Mouse (Mus musculus): ENCODE measurements around the gene Tmem164.

Tmem164 gene

DNA sequence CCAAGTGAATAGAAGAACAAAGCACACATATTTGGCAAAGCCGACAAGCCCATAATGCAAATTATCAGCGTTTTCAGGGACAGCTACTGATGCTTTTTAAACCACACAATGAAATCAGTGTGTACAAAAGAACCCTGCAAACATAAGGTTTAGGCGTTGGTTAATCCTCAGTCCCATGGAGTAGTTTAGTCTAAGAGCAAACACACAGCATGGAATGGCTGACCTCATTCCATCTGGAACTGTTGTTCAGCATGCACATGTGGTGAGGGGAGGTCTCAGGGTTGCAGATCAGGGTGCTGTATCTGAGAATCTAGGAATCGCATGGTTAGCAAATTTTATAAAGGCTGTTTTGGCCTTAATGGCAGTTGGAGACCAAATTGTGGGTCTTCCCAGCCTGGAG, 69.6 kb downstream of the Tmem164 start:
- no peak for DNase-seq (ENCODE audit: low spot score)

DNA sequence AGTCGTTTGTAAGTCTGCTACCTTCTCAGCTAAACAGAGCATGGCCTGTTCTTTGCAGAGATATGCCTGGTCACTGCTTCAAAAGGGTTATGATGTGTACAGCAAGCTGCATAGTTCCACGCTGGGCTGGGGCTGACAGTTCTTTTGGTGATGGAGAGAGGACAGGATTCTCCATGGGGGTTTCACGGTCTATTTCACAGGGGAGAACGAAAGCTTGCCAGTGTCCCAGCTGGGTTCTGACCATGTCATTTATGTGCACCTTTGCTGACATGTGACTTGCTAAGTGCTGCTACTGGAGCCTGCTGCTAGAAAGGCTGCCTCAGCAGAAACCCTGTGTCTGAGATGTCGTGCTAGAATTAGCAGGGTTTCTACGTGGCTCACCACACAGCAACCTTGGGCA, 74.3 kb downstream of the Tmem164 start:
- DNase-seq (ENCODE audit: low spot score) = no peak

DNA sequence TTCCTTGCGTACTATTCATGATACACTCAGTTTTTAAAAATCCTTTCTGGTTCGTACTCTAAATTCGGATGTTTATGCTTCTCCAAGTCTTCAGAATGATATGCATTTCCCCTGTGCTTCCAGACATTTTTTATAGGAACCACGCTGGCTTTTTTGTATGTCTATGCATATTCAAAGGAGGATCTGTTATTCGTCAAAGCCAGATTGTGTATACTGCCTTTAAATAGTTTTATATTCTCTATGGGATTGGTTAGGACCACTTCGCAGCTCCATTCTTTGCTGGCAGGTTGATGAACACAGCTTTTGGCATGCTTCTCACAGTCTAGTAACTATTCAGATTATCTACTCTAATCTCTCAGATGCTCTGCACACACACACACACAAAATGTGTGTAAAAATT, 79.2 kb downstream of the Tmem164 start:
- DNase-seq (ENCODE audit: low spot score) = no peak

DNA sequence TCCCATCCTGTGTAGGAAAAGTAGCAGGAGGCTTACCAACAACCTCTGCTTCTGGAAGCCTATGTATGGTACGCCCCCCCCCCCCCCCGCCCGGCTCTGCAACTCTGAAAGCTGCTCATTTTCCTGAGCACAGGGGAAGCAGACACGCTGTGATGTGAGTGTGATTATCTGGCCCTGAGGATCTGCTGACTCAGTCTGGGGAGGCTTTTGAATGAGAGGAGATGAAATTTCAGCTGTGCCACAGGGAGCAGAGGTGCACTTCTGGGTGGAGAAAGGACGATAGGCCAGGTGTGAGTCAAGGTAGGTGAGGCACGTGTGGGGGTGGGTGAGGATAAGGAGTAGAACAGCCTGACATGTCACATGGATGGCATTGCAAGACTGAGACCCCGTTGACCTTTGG, 82.1 kb downstream of the Tmem164 start:
- no peak for DNase-seq (ENCODE audit: low spot score)

DNA sequence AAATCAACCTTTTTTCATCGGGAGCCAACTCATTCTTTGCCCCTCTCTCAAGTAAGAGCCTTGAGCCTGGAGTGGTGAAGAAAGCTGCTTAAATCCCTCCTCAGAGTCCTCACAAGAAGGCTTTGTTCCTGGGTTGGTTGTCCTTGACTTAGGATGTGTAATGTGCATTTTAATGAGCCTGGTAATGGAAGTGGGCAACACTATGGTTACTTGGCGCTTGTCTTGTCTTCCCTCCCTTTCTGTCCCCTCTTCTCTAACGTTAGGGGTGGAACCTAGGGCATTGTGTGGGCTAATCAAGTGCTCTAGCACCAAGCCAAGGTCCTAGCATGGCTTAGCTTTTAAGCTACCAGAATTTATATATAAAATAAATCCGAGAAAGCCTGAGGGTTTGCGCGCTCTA, 88.5 kb downstream of the Tmem164 start:
- DNase-seq (ENCODE audit: low spot score) = no peak

DNA sequence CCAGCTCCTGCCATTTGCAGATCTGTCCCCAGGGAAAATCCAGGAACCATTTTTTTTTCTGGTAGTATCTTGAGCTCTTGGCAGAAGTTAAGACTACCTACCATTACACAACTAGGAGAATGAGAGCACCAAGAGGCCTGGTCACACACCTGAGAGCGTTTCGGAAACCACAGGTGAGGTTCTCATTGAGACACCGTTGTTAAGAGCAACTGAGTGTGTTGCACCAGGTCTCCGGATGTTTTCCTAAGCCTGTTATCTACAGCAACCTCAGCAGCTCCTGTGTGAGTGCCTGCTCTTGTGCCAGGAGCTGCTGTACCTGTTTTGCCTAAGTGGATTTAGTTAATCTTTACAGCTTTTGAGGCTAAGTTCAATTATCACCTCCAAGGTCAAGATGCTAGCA, 92.5 kb downstream of the Tmem164 start:
- no peak for DNase-seq (ENCODE audit: low spot score)

DNA sequence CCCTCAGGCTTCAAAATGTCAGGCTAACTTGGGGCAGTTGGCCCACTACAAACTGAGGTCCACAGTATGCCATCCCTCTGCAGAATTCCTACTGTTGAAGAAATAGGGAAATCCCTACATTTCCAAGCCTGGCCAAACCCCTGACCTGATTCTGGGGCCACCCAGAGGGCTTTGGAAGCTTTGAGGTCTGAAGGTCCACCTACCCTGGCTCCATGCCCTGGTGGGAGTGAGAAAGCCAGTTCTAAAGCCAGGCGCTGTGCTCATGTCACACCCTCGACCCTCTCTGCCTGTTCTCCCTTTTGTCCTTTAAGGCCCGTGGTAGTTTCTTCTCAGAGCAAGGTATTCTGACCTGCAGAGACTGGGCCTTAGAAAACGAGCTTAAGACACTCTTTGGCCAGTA, 94.9 kb downstream of the Tmem164 start:
- DNase-seq (ENCODE audit: low spot score) = no peak

DNA sequence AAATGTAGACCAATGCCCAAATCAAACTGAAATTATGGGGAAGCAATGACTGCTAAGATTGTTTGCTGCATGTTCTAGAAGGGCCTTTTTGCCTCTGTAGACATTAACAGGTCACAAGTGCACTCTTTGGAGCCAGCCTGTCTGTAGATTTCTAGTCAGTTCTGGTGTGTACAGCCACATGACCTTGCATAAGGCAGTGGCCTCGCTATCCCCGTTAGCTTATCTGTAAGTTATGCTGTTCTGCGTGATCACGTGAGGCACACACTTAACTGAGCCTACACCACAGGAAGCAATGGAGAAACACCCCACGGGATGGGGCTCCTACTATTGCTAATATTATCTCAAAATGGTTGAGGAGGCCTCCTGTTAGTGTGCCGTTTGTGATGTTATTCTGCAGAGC, 97.4 kb downstream of the Tmem164 start:
- no peak for DNase-seq (ENCODE audit: low spot score)

DNA sequence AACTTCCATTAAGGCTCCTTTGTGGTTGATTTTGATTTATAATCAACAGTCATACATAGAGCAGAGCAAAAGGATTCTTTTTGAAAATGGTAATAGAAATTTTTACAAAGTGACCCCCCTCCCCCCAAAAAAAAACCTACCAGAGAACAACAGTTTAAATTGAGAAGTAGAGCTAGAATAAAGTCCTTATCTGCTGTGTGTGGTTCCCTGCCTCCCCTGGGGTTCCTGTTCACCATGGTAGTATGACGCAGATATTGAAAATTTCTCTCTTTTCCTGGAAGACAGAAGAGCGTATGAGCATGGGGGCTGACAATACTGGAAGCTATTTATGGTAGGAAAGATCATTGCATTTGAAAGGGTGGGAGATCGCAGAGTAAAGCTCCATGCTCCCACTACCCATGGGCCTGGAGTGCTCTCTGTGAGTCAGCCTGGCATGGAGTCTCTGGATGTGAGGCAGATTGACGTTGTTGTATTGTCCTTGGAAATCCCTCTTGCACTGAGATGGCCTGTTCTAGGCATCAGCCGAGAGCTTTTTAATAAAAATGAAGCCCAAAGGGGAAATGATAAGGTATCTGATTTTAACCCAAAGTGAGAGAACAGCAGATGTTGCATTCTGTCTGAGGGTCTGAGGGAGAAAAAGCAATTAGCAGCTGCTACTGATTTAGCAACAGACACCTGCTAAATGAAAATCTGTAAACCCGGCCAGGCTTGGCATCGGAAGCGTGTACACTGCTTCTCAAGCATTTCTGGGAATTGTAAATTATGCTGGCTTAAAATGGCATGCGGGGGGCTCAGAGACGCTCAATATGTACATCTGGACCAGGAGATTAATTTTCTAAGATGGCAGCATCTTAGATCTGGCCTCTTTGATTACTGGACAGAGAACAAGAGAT, 105.2 kb downstream of the Tmem164 start:
- DNase-seq (ENCODE audit: low spot score) = no peak

DNA sequence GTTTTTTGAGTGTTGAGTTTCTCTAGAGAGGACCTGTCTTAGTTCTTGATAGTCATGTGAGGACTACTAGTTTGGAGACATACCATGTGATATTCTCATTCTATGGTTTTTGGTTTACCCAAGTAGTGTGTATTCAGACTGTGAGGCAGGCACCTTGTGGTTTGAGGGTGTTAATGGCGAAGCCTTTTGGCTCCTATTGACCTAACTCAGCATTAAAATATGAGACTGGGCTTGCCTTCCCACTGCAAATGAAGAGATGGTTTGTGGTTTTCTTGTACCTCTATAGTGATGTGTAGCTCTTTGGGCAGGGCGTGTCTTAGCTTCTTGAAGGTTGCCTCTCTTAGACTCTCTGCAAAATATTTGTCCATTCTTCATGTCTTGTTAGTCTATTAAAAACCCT, 111.0 kb downstream of the Tmem164 start:
- no peak for DNase-seq (ENCODE audit: low spot score)

DNA sequence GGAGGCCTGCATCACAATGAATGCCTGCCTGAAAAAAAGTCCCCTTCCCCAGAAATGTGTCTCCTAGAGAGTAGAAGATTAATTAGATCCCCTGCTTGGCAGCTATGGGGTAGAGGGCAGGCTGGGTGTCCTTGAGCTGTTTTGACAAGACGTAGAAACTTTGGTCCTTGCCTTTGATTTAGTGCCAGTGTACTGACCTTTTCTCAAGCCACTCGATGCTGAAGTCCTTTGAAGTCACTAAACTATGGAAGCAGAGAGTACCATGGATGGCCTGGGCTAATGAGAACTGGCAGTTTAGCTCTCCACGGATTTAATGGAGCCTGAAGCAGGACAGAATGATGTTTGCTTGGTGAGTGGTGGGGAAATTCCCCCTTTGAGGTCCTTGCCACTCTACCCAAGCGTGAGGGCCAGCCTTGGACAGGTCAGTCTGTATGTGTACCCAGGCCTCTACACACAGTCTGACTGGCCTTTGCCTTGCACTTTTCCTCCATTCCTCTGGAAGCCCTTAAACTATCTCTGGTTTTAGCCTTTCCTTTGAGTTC, 112.9 kb downstream of the Tmem164 start:
- DNase-seq (ENCODE audit: low spot score) = no peak

DNA sequence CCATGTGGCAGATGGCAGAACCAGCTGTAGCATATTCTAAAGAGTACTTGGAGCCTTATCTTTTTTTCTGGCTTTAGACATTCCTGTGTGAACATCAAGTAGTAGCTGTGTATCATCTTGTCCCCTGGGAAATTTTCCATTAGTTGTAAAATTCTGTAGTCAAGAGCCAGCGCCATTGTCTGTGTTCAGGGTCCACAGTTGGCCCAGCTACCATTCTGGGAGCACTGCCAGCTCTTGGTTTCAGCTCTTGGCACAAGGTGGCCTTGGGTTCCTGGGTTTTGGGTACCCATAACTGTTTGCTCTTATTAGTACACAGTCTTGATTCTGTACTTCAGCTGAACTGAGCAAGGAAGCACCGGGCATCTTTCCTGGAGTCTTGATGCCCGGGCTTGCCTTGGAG, 123.4 kb downstream of the Tmem164 start:
- DNase-seq (ENCODE audit: low spot score) = no peak

DNA sequence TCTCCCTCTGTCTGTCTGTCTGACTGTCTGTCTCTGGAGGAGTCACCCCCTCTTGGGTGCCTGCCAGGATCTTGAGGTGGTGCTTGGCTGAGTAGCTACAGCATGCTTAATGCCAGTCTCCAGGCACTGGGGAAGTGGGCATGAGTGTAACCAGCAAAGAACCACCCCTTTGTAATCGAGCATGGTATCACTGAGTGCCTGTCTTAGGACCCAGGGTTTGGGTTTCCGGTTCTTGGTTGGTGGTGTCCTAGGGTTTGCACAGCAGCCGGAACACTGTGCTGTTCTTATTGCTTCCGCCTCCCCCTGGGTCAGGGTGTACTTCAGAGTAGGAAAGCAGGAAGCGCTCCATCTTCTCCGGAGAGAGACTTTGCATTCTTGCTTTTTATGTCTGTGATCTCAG, 124.9 kb downstream of the Tmem164 start:
- no peak for DNase-seq (ENCODE audit: low spot score)

DNA sequence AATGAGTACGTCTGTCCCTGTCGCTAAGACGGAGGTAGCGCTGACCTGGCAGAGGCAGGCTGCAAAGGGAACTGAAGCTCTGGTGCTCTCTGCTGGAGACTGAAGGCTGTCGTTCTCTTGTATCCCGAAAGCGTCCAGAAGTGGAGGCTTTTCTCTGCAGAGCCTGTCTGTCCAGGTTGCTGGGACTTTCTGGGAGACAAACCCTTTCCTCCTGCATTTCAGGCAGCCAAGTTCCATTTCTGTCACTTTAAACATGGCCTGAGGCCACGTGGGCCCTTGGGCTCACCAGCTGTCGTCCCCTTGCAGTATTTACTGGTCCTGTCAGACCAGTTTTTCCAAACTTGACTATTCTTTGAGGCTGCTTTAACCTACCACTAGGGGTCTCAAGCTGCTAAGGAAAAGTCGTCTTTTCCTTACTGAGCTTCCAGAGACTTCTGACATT, 125.4 kb downstream of the Tmem164 start:
- peak; percentile 24 for DNase-seq (ENCODE audit: low spot score)

DNA sequence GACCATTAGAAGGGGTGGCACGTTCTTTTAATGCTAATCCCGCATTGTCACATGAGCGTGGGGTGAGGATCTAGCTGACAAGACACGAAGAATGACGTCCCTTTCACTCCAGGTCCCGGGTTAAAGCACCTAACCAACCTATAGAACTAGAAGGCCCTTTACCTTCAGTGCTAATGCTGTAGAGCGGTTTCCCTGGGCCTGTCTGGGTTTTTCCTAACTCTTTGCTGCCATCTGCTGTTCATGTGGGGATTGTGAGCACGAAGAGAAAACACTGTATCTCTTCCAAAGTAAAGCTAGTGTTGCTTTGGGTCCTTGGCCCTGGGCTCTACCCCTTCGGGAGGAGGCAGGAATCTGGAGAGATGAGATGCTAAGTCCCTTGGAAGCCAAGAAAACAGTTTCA, 127.2 kb downstream of the Tmem164 start:
- DNase-seq (ENCODE audit: low spot score) = peak; percentile 50

DNA sequence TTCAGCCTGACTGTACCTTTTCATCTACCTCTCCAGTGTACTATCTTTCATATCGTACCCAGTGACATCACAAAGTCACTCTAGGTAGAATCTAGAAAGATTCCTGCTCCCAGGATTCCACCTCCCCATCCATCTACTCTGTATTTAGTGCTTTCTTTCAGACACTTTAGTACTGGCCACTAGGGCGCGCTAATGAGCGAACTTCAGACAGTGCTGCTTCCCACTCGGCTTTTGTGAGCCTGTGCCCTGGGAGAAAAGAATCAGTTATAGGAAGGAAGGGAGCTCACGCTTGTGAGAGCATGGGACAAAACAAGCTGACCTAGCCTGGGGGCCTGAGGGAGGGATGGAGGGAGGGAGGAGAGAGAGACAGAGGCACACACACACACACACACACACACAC, 131.9 kb downstream of the Tmem164 start:
- peak; percentile 27 for DNase-seq (ENCODE audit: low spot score)

DNA sequence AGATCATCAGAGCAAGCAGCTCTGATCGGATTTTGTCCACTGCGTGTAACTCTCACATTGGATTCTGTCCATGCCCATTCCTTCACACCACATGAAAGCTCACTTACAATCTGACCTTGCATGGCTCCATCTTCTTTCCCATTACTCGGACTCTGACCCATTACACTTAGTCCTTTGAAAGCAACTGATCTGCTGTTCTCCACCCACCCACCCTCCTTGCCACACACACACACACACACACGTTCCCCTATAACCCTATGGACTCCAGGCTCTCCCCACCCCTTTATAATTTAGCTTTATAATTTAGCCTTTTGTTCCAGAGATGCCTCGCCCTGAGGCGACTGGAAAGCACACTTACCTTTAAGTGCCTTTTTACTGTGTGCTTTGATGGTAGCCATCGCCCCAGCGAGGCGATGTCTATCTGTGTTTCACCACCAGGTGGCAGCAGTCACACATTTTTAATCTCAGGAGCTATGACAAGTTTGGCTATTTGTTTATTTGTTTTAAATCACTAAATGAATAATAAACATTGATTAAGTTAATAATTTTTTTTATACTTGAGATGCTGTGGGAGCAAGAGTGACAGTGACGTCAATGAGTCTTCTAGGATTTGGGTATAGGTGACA, 137.0 kb downstream of the Tmem164 start:
- peak; percentile 23 for DNase-seq (ENCODE audit: low spot score)

DNA sequence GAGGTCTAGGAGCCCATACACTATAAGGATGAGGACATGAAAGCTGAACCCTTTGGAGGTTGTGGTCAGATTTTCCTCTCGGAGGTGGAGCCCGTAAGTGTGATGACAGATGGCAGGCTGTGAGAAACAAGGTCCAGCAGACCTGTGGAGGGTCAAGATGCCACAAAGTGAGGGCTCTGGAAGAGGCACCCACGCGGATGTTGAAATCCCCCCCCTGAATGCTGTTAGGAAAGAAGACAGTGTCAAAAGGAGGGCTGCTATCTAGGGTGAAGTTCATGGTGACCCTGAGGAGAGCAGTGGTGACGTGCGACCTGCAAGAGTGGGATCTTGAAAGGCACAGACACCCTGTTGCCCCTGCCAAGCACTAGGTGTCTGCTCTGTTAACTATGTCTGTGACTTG, 140.0 kb downstream of the Tmem164 start:
- DNase-seq (ENCODE audit: low spot score) = no peak

DNA sequence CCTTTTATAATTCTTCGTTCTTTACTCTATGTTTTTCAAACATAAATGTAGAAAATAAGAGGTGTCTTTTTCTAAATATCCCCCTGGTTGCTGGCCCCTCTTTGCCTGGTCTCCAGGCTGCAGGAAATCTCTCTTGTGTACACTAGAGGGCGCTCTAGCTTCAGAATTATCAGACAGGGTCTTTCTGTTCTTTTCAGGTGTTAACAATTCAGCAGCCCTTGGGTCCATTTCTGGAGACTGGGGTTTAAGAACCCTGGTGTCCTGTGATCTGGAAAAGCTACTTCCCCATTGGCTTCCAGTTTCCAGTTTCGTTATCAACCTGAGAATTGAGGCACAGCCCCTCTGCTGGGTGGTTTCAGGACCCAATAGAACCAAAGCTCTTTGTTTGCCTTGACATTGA, 140.6 kb downstream of the Tmem164 start:
- DNase-seq (ENCODE audit: low spot score) = no peak

DNA sequence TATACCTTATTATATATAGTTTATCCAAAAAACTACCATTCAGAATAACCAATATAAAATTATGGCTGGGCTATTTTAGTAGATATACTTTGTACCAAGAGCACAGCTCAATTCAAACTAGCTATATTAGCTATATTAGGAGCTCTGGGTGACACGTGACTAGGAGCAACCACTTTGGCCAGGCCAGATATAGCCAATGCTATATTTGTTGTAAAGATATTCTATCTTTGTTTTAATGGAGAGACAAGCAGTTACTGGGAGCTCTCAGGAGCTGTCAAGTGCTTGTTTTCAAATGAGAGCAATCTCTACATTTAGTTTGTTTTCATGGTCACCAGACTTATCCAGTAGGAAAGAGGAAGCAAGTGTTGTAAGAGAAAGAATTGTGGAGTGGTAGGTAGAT, 144.1 kb downstream of the Tmem164 start:
- no peak for DNase-seq (ENCODE audit: low spot score)

DNA sequence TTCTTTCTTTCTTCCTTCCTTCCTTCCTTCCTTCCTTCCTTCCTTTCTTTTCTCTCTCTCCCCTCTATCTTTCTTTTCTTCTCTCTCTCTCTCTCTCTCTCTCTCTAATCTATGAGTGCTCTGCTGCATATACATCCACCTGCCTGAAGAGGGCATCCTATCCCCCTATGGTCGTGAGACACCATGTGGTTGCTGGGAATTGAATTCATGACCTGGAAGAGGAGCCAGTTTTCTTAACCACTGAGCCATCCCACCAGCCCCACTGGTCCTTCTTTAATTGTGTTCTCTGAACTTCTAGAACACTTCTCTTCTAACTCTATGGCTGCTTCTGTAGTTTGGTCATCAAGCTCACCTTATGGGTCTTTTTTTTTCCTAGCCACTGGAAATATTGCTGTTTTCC, 146.4 kb downstream of the Tmem164 start:
- no peak for DNase-seq (ENCODE audit: low spot score)

DNA sequence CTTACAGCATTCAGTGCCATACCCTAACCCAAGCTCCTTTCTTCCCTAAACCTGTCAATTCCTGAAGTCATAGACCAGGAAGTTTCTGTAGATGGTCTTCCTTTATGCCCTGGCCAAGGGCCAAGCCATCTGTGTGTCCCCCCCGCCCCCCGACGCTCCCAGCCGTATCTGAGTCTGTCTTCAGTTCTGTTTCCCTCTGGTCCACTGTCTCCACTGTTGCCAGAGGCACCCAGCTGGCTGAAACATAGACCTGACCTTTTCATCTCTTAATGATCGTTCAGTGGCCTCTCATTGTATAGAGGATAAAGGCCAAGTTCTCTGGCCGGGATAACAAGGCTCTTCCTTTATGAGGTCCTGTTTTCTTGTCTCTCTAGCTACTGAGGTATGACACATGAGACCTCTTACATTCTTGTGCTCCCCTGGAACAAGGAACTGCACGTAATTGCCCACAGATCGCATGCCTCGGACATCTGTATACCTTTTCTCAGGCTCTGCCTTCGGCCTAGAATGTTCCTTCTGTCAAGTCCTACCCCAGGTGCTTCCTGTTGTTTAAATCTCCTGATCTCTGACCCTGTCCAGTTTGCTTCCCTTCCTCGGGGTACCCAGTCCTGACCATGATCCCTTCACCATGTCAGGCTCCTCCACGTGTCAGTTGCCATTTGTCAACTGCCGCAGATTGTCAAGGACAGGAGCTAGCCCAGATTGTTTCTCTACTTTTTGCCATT, 147.1 kb downstream of the Tmem164 start:
- no peak for DNase-seq (ENCODE audit: low spot score)

DNA sequence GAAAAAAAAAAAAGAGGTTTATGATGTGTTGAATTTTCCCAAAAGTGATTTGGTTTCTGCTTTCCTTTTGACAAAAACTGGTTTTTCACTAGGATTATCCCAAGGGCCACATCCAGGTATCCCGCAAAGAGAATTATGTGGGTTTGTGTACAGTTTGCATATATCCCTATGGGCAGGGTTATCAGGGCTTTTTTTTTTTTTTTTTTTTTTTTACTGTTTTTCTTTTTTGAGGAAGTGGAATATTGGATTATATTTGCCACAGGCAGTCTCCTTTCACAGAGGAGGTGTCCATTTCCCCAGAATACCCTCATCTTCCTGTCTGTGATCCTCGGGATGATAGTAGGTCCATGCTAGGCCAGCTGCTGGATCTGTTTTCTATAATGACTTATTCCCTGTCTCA, 148.1 kb downstream of the Tmem164 start:
- no peak for DNase-seq (ENCODE audit: low spot score)

Data from urinary bladder, postnatal 14 days (tissue).